Mouse (Mus musculus) liver, embryonic 14.5 days (tissue): Measurements from ENCODE around the gene Lmo3.

Source experiments
- CTCF ChIP-seq: IDR thresholded peaks from 2 replicates; pipeline ENCODE4 v1.5.1; 2016; ENCODE audit warnings: antibody characterized with exemption, low read depth, control low read depth
- EP300 ChIP-seq: IDR thresholded peaks from 2 replicates; pipeline ENCODE4 v1.6.1; 2016; ENCODE audit warnings: antibody characterized with exemption, low read depth

DNA sequence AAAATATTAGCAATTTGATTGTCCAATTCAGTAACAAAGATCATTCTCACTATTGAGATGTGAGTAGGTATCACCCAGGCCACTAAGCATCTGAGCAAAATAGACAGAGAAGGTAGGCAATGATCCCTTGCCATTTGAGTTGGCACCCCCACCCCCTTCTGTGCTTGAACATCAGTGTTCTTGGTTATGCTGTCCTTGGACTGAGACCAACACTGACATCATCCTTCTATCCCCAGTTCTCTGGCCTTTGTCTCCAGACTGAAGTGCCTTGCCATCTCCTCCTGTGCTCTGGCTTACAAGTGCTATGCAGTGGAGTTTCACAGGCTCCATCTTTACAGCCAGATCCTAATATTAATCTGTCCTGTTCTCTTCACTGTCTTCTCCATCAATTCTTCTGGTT is 39.0 kb upstream of the Lmo3 start:
- TF ChIP-seq CTCF (no peak), EP300 (no peak)
